Mouse (Mus musculus) c-Kit-positive CD71-positive TER-119-negative erythroid progenitor cells, embryonic 14.5 days (primary cell): ENCODE measurements around the gene Elavl3.
"Not testable (repeated sequence)": the region's sequence is repeated elsewhere in the genome, so short reads cannot be mapped to it uniquely, and the experiment has no call there.

Experiments used
- DNase-seq: peaks from one replicate; pipeline ENCODE4 v3.0.0-alpha.2; 2013; ENCODE audit warnings: low read depth

The Elavl3 gene

GRCm38 (mm10) chr9:22051958-22052254, at the start of gene Elavl3:
TSS of gene Elavl3 (minus strand) at chr9:22052023.
- DNase-seq: no peak

- DNase-seq: no peak
These were observed 48.1 kb upstream of the Elavl3 start for GRCm38 (mm10) chr9:22099922-22100321.

GRCm38 (mm10) chr9:22098993-22099696, 47.3 kb upstream of the Elavl3 start, which contains the start of gene Cnn1:
TSS of gene Cnn1 (plus strand) at chr9:22099216.
- no peak for DNase-seq

- peak; percentile 69 for DNase-seq
These were observed 44.1 kb upstream of the Elavl3 start for GRCm38 (mm10) chr9:22095854-22096307.

GRCm38 (mm10) chr9:22092746-22093145, 40.9 kb upstream of the Elavl3 start:
- no peak for DNase-seq

- DNase-seq: no peak
These were observed 38.2 kb upstream of the Elavl3 start for GRCm38 (mm10) chr9:22089986-22090385.

- DNase-seq: no peak
These were observed 37.5 kb upstream of the Elavl3 start for GRCm38 (mm10) chr9:22089281-22089680.

GRCm38 (mm10) chr9:22087034-22087618, 35.3 kb upstream of the Elavl3 start:
- DNase-seq: no peak

GRCm38 (mm10) chr9:22086012-22086411, 34.2 kb upstream of the Elavl3 start:
- DNase-seq: no peak

- peak; percentile 96 for DNase-seq
These were observed 33.4 kb upstream of the Elavl3 start, which contains the start of gene Ecsit for GRCm38 (mm10) chr9:22085022-22085834. TSS of gene Ecsit (minus strand) at chr9:22085438.

GRCm38 (mm10) chr9:22084667-22085021, 32.8 kb upstream of the Elavl3 start:
- DNase-seq: no peak

- no peak for DNase-seq
These were observed 24.4 kb upstream of the Elavl3 start for GRCm38 (mm10) chr9:22076223-22076622.

- DNase-seq: not testable (repeated sequence)
These were observed 24.0 kb upstream of the Elavl3 start for GRCm38 (mm10) chr9:22075778-22076177.

- no peak for DNase-seq
These were observed 20.5 kb upstream of the Elavl3 start for GRCm38 (mm10) chr9:22072276-22072675.

- peak; percentile 95 for DNase-seq
These were observed 19.2 kb upstream of the Elavl3 start, which contains the start of the genes Gm49318 and Zfp653 for GRCm38 (mm10) chr9:22070791-22071573. TSS of gene Gm49318 (minus strand) at chr9:22071259. TSS of gene Zfp653 (minus strand) at chr9:22071376.

- DNase-seq: no peak
These were observed 18.2 kb upstream of the Elavl3 start for GRCm38 (mm10) chr9:22069881-22070553.

- DNase-seq: no peak
These were observed 15.4 kb upstream of the Elavl3 start for GRCm38 (mm10) chr9:22067195-22067594.

- DNase-seq: peak; percentile 46
These were observed 14.6 kb upstream of the Elavl3 start for GRCm38 (mm10) chr9:22066433-22066832.

GRCm38 (mm10) chr9:22065642-22066041, 13.8 kb upstream of the Elavl3 start:
- no peak for DNase-seq

GRCm38 (mm10) chr9:22064341-22064740, 12.5 kb upstream of the Elavl3 start:
- DNase-seq: no peak

GRCm38 (mm10) chr9:22061339-22061738, 9.5 kb upstream of the Elavl3 start:
- no peak for DNase-seq
